Mouse (Mus musculus): Measurements from ENCODE around the gene Jpt1. TPM values are rescaled to one million over a fixed set of nuclear protein-coding genes. Genes with fewer than 3 reads are reported as not detected.
A peak's percentile ranks its signal among the peaks of the same experiment; 100 is the strongest.
"Not testable (repeated sequence)": the region's sequence is repeated elsewhere in the genome, so short reads cannot be mapped to it uniquely, and the experiment has no call there.

The Jpt1 gene
- total RNA-seq (2021): 100 to 1,000 TPM; 138 to 161 TPM

- peak; percentile 94 to 97 for DNase-seq
Observed at GRCm38 (mm10) chr11:115514238-115514663, at the start of gene Jpt1. Jpt1 (minus strand) TSS chr11:115514387.

GRCm38 (mm10) chr11:115563406-115563805, 49.2 kb upstream of the Jpt1 start:
- no peak for DNase-seq

DNA sequence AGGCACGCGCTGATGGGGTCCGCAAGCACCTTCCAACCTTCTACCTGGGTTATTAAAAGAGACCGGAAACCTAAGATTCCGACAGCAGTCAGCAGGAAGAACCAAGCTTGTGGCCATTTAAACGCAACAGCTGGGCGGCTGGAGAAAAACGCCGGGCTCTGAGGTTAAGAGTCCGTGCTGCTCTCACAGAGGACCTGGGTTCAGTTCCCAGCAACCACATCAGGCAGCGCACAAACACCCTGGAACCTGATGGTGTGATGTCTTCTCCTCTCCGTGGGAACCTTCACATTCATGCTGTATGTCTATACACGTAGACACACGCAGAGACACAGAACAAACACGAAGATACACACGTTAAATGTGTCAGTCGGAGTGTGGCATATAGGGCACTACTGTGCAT, 41.5 kb upstream of the Jpt1 start:
- no peak for DNase-seq

- DNase-seq: no peak
Observed at GRCm38 (mm10) chr11:115552783-115553182, 38.6 kb upstream of the Jpt1 start.

DNA sequence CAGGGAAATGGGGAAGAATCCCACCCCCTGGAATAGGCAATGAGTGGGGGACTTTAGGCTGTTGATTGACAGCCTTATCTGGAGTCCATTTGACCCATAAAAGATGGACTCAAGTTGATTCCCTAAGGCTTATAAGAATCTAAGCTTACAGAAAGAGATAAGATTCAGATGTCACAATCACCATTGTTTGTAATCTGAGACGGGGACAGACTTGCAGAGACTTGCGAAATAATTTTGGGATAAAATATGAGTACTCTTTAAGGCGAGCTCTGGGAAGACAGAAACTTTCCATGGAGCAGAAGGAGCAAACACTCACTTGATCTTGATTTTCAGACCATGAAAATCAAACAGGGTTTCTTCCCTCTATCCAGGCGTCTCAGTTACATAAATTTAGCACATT, 29.4 kb upstream of the Jpt1 start:
- DNase-seq: no peak

DNA sequence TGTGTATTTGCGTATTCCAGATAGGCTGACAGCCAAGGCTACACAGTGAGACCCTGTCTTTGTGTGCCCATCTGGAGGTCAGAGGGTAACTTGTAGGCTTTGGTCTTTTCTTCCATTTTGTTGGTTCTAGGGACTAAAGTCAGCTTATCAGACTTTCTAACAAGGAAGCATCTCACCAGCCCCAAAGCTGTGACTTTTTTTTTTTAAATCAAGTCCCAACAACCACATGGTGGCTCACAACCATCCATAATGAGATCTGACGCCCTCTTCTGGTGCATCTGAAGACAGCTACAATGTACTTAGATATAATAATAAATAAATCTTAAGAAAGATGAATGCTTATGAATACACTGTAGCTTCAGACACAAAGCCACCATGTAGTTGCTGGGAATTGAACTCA, 23.9 kb upstream of the Jpt1 start:
- DNase-seq: no peak

- peak; percentile 26 to 49 for DNase-seq
Observed at GRCm38 (mm10) chr11:115536856-115537568, 22.8 kb upstream of the Jpt1 start.

- peak; percentile 97 for DNase-seq
Observed at GRCm38 (mm10) chr11:115536038-115536681, 22.0 kb upstream of the Jpt1 start, which contains the start of gene Sumo2. Sumo2 (minus strand) TSS chr11:115536276.

- peak; percentile 49 to 60 for DNase-seq
Observed at GRCm38 (mm10) chr11:115535401-115536037, 21.3 kb upstream of the Jpt1 start.

GRCm38 (mm10) chr11:115534759-115535371, 20.7 kb upstream of the Jpt1 start:
- no peak for DNase-seq

GRCm38 (mm10) chr11:115526446-115526845, 12.3 kb upstream of the Jpt1 start:
- not testable (repeated sequence) for DNase-seq

- DNase-seq: no peak
Observed at GRCm38 (mm10) chr11:115522703-115523102, 8.5 kb upstream of the Jpt1 start.

GRCm38 (mm10) chr11:115522238-115522637, 8.1 kb upstream of the Jpt1 start:
- no peak for DNase-seq

GRCm38 (mm10) chr11:115521080-115521479, 6.9 kb upstream of the Jpt1 start:
- no peak for DNase-seq

DNA sequence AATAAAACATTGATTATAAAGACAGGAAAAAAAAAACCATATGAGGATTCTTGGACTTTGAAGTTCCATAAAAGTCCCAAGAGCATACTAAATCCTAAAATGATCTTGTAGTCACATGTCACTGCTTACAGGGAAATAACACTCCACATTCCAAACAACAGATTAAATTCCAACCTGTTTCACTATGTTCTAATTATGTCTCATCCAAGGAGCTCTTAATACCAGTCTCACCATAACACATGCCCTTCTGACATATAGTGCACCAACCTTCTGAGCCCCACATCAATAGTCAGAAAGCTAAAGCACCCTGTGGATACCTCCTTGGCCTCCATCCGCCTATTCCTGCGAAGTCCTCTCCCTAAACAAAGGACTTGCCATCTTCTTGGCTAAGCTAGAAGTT, 6.0 kb upstream of the Jpt1 start:
- no peak for DNase-seq

DNA sequence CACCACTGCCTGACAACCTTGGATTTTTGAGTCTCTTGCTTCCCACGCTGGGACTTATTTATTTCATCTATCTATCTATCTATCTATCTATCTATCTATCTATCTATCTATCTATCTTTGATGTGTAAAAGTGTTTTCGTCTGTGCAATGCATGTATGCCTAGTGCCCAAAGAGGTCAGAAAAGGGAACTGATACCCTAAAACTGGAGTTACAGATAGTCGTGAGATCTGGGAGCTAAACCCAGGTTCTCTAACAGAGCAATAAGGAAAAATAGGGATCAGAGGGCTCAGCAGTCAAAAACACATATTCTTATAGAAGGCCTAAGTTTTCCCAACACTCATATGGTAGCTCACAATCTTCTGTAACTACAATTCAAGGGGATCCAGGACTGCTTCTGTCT, 5.4 kb upstream of the Jpt1 start:
- no peak for DNase-seq

- DNase-seq: no peak
Observed at GRCm38 (mm10) chr11:115518693-115519092, 4.5 kb upstream of the Jpt1 start.

- DNase-seq: no peak
Observed at GRCm38 (mm10) chr11:115516942-115517341, 2.8 kb upstream of the Jpt1 start.

- DNase-seq: no peak
Observed at GRCm38 (mm10) chr11:115515021-115515420, 834 bp upstream of the Jpt1 start.

DNA sequence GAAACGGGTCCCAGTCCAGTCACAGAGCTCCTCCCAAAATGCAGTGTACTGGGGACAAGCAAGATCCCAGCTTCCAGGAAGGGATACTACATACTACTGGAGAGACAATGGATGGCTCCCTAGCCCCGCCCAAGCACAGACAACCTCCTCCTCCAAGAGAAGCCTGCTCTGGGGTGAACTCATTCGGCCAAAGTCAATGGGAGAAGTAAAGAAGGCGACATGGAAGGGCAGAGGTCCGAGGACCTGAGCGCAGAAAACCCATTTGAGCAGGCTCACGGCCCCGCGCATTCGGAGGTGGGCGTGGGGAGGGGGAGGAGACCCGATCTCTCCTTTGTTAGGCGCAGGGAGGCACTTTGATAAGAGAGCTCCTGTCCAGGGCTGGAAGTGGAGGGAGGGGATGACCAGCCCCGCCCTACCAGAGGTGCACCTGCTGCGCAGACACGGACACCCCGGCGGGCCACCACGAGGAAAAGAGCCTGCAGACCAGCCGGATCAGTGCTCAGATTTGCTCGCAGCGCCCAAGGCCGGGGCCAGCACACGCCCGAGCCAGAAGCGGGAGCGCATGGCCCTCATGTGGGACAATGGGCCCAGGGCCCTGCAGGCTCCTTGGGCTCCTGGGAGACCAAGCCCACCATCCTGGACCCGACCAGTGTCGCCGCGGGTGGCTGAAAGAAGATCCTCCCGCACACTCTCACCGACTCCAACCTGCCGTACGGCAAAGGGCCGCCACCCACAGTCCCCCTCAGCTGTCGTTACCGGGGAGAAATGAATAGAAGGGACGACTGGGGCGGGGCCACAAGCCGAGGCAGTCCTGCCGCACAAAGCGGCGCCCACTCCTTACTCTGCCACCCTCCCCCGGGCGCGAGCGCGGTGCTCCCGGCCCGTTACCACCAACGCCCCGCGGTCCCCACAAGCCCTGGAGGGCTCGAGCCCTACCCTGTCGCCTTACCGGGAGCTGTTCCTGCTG, 633 bp downstream of the Jpt1 start:
- peak in 1 of 2 experiments; percentile 34 for DNase-seq

- DNase-seq: no peak
Observed at GRCm38 (mm10) chr11:115512407-115513183, 1.6 kb downstream of the Jpt1 start.
